Mouse (Mus musculus) heart, postnatal 0 days (tissue): ENCODE results near the gene Rras. TPM values are rescaled to one million over a fixed set of nuclear protein-coding genes. Genes with fewer than 3 reads are reported as not detected.
A peak's percentile ranks its signal among the peaks of the same experiment; 100 is the strongest.

Source experiments
- ATAC-seq: fragments of 200-750 bp; cut with Nextera tagmentation; 2 replicates; pipeline ENCODE4 v1.8.0; 2017; ENCODE audit warnings: low read depth, moderate number of reproducible peaks, moderate library complexity; ENCODE audit not compliant: insufficient read depth
- DNase-seq: peaks from one replicate; pipeline ENCODE4 v3.0.0-alpha.2; 2016; ENCODE audit warnings: low spot score
- H3K27ac ChIP-seq: fragments of 300-500 bp; sonication (generic); 2 replicates; pipeline ENCODE4 v1.5.1; 2014; ENCODE audit warnings: low read depth, mild to moderate bottlenecking
- H3K27me3 ChIP-seq: fragments of 300-500 bp; sonication (generic); 2 replicates; pipeline ENCODE4 v1.6.1; 2014; ENCODE audit warnings: low read length, mixed read lengths; ENCODE audit not compliant: control insufficient read depth, insufficient read depth
- H3K36me3 ChIP-seq: fragments of 300-500 bp; sonication (generic); replicated peaks from 2 replicates; pipeline ENCODE4 v1.6.1; 2014; ENCODE audit warnings: low read length, mixed read lengths; ENCODE audit not compliant: control insufficient read depth, insufficient read depth
- H3K4me1 ChIP-seq: fragments of 300-500 bp; sonication (generic); 2 replicates; pipeline ENCODE4 v1.6.1; 2014; ENCODE audit warnings: antibody characterized with exemption; ENCODE audit not compliant: control insufficient read depth, insufficient read depth
- H3K4me2 ChIP-seq: fragments of 300-500 bp; sonication (generic); 2 replicates; pipeline ENCODE4 v1.6.1; 2014; ENCODE audit warnings: low read depth, mild to moderate bottlenecking, low read length, moderate library complexity
- H3K4me3 ChIP-seq: fragments of 300-500 bp; sonication (generic); 2 replicates; pipeline ENCODE4 v1.5.1; 2014; ENCODE audit warnings: low read depth, low read length
- H3K9ac ChIP-seq: fragments of 300-500 bp; sonication (generic); replicated peaks from 2 replicates; pipeline ENCODE4 v1.6.1; 2014; ENCODE audit warnings: low read depth, low read length, mixed read lengths
- H3K9me3 ChIP-seq: fragments of 300-500 bp; sonication (generic); replicated peaks from 2 replicates; pipeline ENCODE4 v1.6.1; 2016; ENCODE audit warnings: low read length; ENCODE audit not compliant: control insufficient read depth
- CTCF ChIP-seq: IDR thresholded peaks from 2 replicates; pipeline ENCODE4 v1.5.1; 2016; ENCODE audit warnings: antibody characterized with exemption, control low read depth, low read depth
- EP300 ChIP-seq: IDR thresholded peaks from 2 replicates; pipeline ENCODE4 v1.6.1; 2016; ENCODE audit warnings: antibody characterized with exemption, low read depth
- WGBS: fragments of 180-500 bp; shearing (Covaris S2); extraction: QIAGEN DNeasy Blood & Tissue Kit; methylation state at CpG from one replicate; pipeline ENCODE4 v1.1.7; 2014; 5-methylcytosine and 5-hydroxymethylcytosine counted together
- polyA plus RNA-seq: library from polyadenylated mRNA; unstranded; fragments of >200 nt; fragmentation: Nextera tagmentation; extraction: Ambion mirVana; gene quantifications from 2 replicates; pipeline ENCODE4 v1.2.1, GENCODE M21; 2015
- total RNA-seq: library from RNA; depleted of rRNA; stranded (reverse); fragments of >200 nt; gene quantifications from 2 replicates; pipeline ENCODE4 v1.2.3, GENCODE M21; 2014; ENCODE audit warnings: low replicate concordance

Rras gene
- total and polyA plus RNA-seq, 2 experiments from 2014 or later, result 38.4 to 85.7 TPM

GRCm38 (mm10) chr7:45052862-45053116 lies 35.0 kb downstream of the Rras start, which contains the start of gene Prr12:
Prr12 (minus strand) TSS chr7:45052881.
- Histone ChIP-seq H3K36me3 (peaks cover 30% of the 10 kb centered on the region), H3K4me2 (peak within 1 kb of the TSS; percentile 99), H3K27ac (peak within 1 kb of the TSS; percentile 91), H3K27me3 (no peaks in the 10 kb centered on the region), H3K4me3 (peak within 1 kb of the TSS; percentile 67), H3K4me1 (peaks cover 14% of the 10 kb centered on the region), H3K9ac (peak within 1 kb of the TSS; percentile 76), H3K9me3 (no peaks in the 10 kb centered on the region)
- DNase-seq (peak; percentile 19), ATAC-seq (peak; percentile 7; the same call in 1 of the 2 replicates)
- TF ChIP-seq CTCF (no peak), EP300 (no peak)
- 0% methylated on average over 2 of the region's 18 CpGs for WGBS

GRCm38 (mm10) chr7:45053117-45053930 lies 35.6 kb downstream of the Rras start:
- Histone ChIP-seq H3K4me3 (peak overlapping the region; percentile 67), H3K36me3 (peaks cover 24% of the 10 kb centered on the region), H3K9me3 (no peaks in the 10 kb centered on the region), H3K4me2 (peak overlapping the region; percentile 99), H3K27me3 (no peaks in the 10 kb centered on the region), H3K4me1 (peaks cover 14% of the 10 kb centered on the region), H3K27ac (peak overlapping the region; percentile 91), H3K9ac (peak overlapping the region; percentile 76)
- TF ChIP-seq EP300 (peak; percentile 59; the same call in 1 of the 2 replicates), CTCF (no peak)
- peak; percentile 68 for DNase-seq
- under 1% methylated on average over 30 of the region's 59 CpGs for WGBS
- ATAC-seq, result peak; percentile 54

GRCm38 (mm10) chr7:45053931-45054510 lies 36.3 kb downstream of the Rras start:
- H3K36me3 ChIP-seq, result peaks cover 17% of the 10 kb centered on the region
- peak overlapping the region; percentile 99 for H3K4me2 ChIP-seq
- H3K4me3 ChIP-seq, result peak overlapping the region; percentile 67
- H3K27ac ChIP-seq, result peak overlapping the region; percentile 91
- no peaks in the 10 kb centered on the region for H3K9me3 ChIP-seq
- H3K9ac ChIP-seq, result peak overlapping the region; percentile 76
- no peak for TF ChIP-seq CTCF
- 0 out of 2 replicates have a peak, but pooled peaks have one; percentile 49 for TF ChIP-seq EP300
- peaks cover 14% of the 10 kb centered on the region for H3K4me1 ChIP-seq
- WGBS, result under 1% methylated on average over 32 of the region's 33 CpGs
- H3K27me3 ChIP-seq, result no peaks in the 10 kb centered on the region
- peak; percentile 99 for DNase-seq
- peak; percentile 95 for ATAC-seq

- WGBS, result 65% methylated on average over 14 of the region's 14 CpGs
- no peak overlapping the region for H3K9ac ChIP-seq
- H3K27ac ChIP-seq, result no peak overlapping the region
- no peak overlapping the region for H3K4me2 ChIP-seq
- DNase-seq (no peak), ATAC-seq (no peak)
- H3K4me1 ChIP-seq, result peaks cover 11% of the 10 kb centered on the region
- no peaks in the 10 kb centered on the region for H3K27me3 ChIP-seq
- no peaks in the 10 kb centered on the region for H3K36me3 ChIP-seq
- no peaks in the 10 kb centered on the region for H3K9me3 ChIP-seq
- TF ChIP-seq EP300 (no peak), CTCF (no peak)
- H3K4me3 ChIP-seq, result no peak overlapping the region
Measured at GRCm38 (mm10) chr7:45056329-45056971, 38.7 kb downstream of the Rras start.

- Histone ChIP-seq H3K4me2 (no peak overlapping the region), H3K4me3 (no peak overlapping the region), H3K9ac (no peak overlapping the region), H3K4me1 (peaks cover 10% of the 10 kb centered on the region), H3K9me3 (no peaks in the 10 kb centered on the region), H3K27me3 (no peaks in the 10 kb centered on the region), H3K27ac (no peak overlapping the region), H3K36me3 (no peaks in the 10 kb centered on the region)
- no peak for DNase-seq
- no peak for TF ChIP-seq CTCF
- TF ChIP-seq EP300, result no peak
- no peak for ATAC-seq
Measured at GRCm38 (mm10) chr7:45056972-45057348, 39.2 kb downstream of the Rras start.
